Mouse (Mus musculus): Measurements from ENCODE around the gene Zfp652. TPM values are rescaled to one million over a fixed set of nuclear protein-coding genes. Genes with fewer than 3 reads are reported as not detected.
"Not testable (repeated sequence)": the region's sequence is repeated elsewhere in the genome, so short reads cannot be mapped to it uniquely, and the experiment has no call there.

The Zfp652 gene
- polyA plus RNA-seq, 1 experiment from 2014 or later: 24.9 TPM

DNA sequence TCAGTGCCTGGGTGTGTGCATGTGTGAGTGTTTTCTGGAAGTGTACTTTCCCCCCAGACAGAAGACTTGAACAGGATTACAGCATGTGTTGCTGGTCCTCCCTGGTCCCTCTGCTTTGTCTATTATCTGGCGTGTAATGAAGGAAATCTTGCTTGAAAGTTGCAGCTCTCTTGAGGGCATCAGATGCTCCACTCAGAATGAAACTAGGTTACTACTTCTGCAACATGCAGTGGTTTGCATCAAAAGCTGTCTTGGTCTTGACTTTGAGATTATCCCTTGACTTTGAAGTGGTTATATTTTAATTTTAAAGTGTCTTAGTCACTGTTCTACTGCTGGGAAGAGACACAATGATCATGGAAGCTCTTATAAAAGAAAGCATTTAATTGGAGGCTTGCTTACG lies 22.0 kb downstream of the Zfp652 start:
- peaks cover 7% of the 10 kb centered on the region; the same call in 1 of the 2 replicates for H3K9me3 ChIP-seq
- H3K36me3 ChIP-seq: no peaks in the 10 kb centered on the region
- H3K4me3 ChIP-seq (replicated peaks): no peak overlapping the region
- no peak overlapping the region for H3K9ac ChIP-seq (replicated peaks)
- no peak for ATAC-seq (ENCODE audit: insufficient number of reproducible peaks, insufficient read depth, low FRiP score, low TSS enrichment, low read depth)
- 88% methylated on average over 2 of the region's 2 CpGs for WGBS
- no peak overlapping the region for H3K4me2 ChIP-seq
- H3K27me3 ChIP-seq: no peaks in the 10 kb centered on the region
- no peaks in the 10 kb centered on the region for H3K4me1 ChIP-seq (replicated peaks)
- no peak overlapping the region for H3K27ac ChIP-seq

DNA sequence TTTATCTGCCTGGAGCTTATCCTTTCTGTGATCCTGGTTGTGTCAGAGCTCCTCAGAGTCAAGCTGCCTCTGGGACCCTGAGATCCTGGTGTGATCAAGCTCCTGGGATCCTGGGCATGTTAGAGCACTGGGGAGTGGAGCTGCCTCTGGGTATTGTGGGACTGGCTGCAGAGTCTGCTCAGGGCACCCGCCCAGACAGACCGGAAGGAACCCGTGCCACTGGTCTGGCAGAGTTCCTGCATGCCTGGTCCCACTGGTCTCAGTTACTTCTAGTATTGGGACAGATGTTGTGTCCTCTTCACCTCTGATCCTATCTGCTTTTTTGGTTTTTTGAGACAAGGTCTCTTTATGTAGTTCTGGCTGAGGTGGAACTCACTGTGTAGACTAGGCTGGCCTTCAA lies 25.3 kb downstream of the Zfp652 start:
- Histone ChIP-seq H3K27ac (no peak overlapping the region), H3K4me3 (replicated peaks) (no peak overlapping the region), H3K36me3 (0 out of 2 replicates have a peak, but pooled peaks cover 4% of the 10 kb centered on the region), H3K9me3 (peaks cover 7% of the 10 kb centered on the region; the same call in 1 of the 2 replicates), H3K9ac (replicated peaks) (no peak overlapping the region), H3K4me2 (no peak overlapping the region), H3K4me1 (replicated peaks) (no peaks in the 10 kb centered on the region), H3K27me3 (no peaks in the 10 kb centered on the region)
- ATAC-seq (ENCODE audit: insufficient number of reproducible peaks, insufficient read depth, low FRiP score, low TSS enrichment, low read depth): no peak
- WGBS: 94% methylated on average over 3 of the region's 3 CpGs

DNA sequence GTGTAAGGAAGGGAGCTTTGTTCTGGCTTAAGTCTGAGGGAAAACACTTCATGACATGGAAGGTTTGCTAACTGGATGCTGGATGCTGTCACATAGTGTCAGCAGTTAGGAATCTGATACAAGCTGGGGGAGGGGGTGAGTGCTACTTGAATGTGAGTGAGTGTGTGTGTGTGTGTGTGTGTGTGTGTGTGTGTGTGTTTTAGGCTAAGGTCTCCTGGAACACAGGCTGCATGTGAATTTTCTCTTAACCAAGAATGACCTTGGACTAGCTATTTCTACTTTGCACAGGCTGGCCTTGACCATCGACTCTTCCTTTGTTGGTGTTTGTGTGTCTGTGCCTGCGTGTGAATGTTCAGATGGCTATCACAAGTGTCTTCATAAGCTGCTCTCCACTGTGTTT lies 32.0 kb downstream of the Zfp652 start:
- Histone ChIP-seq H3K27me3 (no peaks in the 10 kb centered on the region), H3K4me3 (replicated peaks) (no peak overlapping the region), H3K36me3 (peaks cover 19% of the 10 kb centered on the region), H3K4me2 (no peak overlapping the region), H3K9me3 (0 out of 2 replicates have a peak, but pooled peaks cover 6% of the 10 kb centered on the region), H3K9ac (replicated peaks) (no peak overlapping the region), H3K4me1 (replicated peaks) (peaks cover 11% of the 10 kb centered on the region; the same call in 1 of the 2 replicates), H3K27ac (no peak overlapping the region)
- WGBS: 100% methylated on average over 2 of the region's 2 CpGs
- ATAC-seq (ENCODE audit: insufficient number of reproducible peaks, insufficient read depth, low FRiP score, low TSS enrichment, low read depth): no peak

DNA sequence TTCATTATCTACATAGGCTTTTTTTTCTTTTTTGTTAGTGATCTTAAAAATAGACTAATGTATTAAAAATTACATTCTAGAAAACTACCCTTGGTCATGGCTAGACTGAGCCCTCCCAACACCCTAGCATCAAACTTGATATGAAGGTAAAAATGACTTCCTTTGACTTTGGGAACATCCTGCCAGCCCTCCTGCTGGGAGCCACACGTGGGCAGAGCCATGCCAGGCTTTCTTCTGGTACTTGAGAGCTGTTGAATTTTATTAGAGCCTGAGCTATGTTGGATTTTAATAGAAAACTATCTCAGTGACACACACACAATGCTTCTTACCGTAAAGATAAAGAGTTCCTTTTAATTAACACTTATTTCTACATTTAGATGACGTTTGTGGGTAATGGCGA lies 34.3 kb downstream of the Zfp652 start:
- 77% methylated on average over 4 of the region's 4 CpGs for WGBS
- H3K4me3 ChIP-seq (replicated peaks): no peak overlapping the region
- H3K9me3 ChIP-seq: 0 out of 2 replicates have a peak, but pooled peaks cover 6% of the 10 kb centered on the region
- H3K27me3 ChIP-seq: no peaks in the 10 kb centered on the region
- no peak for ATAC-seq (ENCODE audit: insufficient number of reproducible peaks, insufficient read depth, low FRiP score, low TSS enrichment, low read depth)
- H3K4me2 ChIP-seq: no peak overlapping the region
- no peak overlapping the region for H3K9ac ChIP-seq (replicated peaks)
- peaks cover 11% of the 10 kb centered on the region; the same call in 1 of the 2 replicates for H3K4me1 ChIP-seq (replicated peaks)
- no peak overlapping the region for H3K27ac ChIP-seq
- peaks cover 34% of the 10 kb centered on the region for H3K36me3 ChIP-seq

DNA sequence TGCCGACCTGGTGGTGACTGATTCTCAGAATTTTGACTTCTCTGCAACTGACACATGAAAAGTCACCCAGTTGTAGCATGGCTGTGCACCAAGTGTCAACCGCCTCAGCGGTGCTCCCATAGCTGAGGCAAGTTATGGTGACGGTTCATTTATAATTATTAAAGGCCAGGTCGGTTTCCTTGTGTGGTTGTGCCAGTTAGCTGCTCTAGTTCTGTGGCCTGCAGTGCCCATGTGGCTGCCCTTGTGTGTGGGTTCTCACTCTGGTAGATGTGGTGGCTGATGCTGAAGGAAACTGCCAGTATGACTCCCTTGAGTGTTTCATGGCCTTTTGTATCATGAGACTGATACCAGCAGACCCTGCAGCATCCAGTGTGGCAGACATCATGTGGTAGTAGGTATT lies 35.9 kb downstream of the Zfp652 start:
- H3K27ac ChIP-seq: no peak overlapping the region
- no peaks in the 10 kb centered on the region for H3K27me3 ChIP-seq
- H3K9me3 ChIP-seq: 0 out of 2 replicates have a peak, but pooled peaks cover 6% of the 10 kb centered on the region
- 97% methylated on average over 5 of the region's 5 CpGs for WGBS
- H3K4me1 ChIP-seq (replicated peaks): peaks cover 11% of the 10 kb centered on the region; the same call in 1 of the 2 replicates
- no peak overlapping the region for H3K9ac ChIP-seq (replicated peaks)
- no peak for ATAC-seq (ENCODE audit: insufficient number of reproducible peaks, insufficient read depth, low FRiP score, low TSS enrichment, low read depth)
- peaks cover 39% of the 10 kb centered on the region for H3K36me3 ChIP-seq
- H3K4me3 ChIP-seq (replicated peaks): no peak overlapping the region
- no peak overlapping the region for H3K4me2 ChIP-seq

DNA sequence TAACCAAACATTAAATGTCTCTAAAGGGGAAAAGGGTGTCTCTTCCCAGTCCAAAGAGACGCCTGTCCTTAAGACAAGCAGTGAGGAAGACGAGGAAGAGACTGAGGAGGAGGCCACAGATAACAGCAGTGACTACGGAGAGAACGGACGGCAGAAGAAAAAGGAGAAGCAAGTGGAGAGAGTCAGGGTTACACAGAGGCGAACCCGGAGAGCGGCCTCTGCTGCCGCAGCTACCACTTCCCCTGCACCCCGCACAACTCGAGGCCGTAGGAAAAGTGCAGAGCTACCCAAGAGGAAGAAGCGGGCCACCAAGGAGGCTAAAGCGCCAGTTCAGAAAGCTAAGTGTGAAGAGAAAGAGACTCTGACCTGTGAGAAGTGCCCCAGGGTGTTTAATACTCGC lies 37.1 kb downstream of the Zfp652 start:
- H3K9me3 ChIP-seq: 0 out of 2 replicates have a peak, but pooled peaks cover 6% of the 10 kb centered on the region
- peaks cover 11% of the 10 kb centered on the region; the same call in 1 of the 2 replicates for H3K4me1 ChIP-seq (replicated peaks)
- no peak overlapping the region for H3K4me2 ChIP-seq
- 86% methylated on average over 15 of the region's 15 CpGs for WGBS
- no peak for ATAC-seq (ENCODE audit: insufficient number of reproducible peaks, insufficient read depth, low FRiP score, low TSS enrichment, low read depth)
- peaks cover 47% of the 10 kb centered on the region for H3K36me3 ChIP-seq
- no peaks in the 10 kb centered on the region for H3K27me3 ChIP-seq
- H3K4me3 ChIP-seq (replicated peaks): no peak overlapping the region
- H3K27ac ChIP-seq: no peak overlapping the region
- no peak overlapping the region for H3K9ac ChIP-seq (replicated peaks)

DNA sequence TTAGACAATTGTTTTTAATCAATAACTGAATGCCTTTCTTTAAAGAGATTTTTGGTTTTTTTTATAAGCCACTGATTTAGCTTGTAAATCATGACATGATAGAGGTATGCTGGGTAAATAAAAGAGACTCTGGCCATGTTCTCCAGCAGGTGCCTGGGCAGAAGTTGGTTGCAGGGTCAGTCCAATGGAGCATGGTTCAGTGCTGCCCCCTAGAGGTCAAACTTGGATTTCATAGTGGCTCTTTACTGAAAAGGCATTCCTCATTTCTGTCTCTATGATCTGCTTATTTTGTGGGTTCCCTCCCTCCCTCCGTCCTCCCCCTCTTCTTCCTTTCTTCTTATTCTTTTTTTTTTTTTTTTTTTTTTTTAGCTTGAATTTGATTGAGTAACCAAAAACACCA lies 38.5 kb downstream of the Zfp652 start:
- Histone ChIP-seq H3K27me3 (no peaks in the 10 kb centered on the region), H3K9ac (replicated peaks) (no peak overlapping the region), H3K27ac (no peak overlapping the region), H3K9me3 (0 out of 2 replicates have a peak, but pooled peaks cover 3% of the 10 kb centered on the region), H3K4me1 (replicated peaks) (peaks cover 11% of the 10 kb centered on the region; the same call in 1 of the 2 replicates), H3K36me3 (peaks cover 61% of the 10 kb centered on the region), H3K4me3 (replicated peaks) (no peak overlapping the region), H3K4me2 (no peak overlapping the region)
- WGBS: 7% methylated on average over 1 of the region's 1 CpGs
- ATAC-seq (ENCODE audit: insufficient number of reproducible peaks, insufficient read depth, low FRiP score, low TSS enrichment, low read depth): no peak

DNA sequence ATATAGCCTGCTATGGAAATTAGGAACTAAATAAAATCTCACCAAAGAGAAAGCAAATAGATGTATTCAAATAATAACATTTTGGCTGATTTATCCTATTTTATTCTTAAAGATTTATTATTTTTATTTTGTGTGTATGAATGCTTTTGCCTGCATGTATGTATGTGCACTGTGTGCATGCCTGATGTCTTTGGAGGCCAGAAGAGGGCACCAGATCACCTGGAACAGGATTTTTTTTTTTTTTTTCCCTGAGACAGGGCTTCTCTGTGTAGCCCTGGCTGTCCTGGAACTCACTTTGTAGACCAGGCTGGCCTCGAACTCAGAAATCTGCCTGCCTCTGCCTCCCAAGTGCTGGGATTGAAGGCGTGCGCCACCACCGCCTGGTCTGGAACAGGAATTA lies 42.7 kb downstream of the Zfp652 start:
- H3K9me3 ChIP-seq; H3K4me1 ChIP-seq (replicated peaks): not testable (repeated sequence)

DNA sequence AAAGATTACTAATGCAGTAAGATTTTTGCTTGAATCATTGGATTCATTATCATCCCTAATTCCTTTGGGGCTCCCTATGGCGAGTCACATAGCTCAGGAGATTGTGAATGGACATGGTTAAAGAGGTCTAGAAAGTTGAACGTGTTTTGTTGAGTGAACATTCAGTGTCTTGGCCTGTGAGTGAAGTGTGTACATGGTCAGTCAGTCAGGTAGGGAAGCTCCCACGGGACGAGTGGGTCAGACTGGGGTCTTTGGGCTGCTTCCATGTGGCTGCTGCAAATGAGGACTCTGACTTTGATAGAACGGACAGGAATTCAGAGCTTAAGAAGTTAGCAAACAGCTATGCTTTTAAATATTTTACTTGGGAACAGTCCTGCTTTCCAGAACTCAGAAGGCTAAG lies 48.0 kb downstream of the Zfp652 start:
- H3K4me3 ChIP-seq (replicated peaks): no peak overlapping the region
- no peaks in the 10 kb centered on the region for H3K27me3 ChIP-seq
- no peak overlapping the region for H3K9ac ChIP-seq (replicated peaks)
- no peak for ATAC-seq (ENCODE audit: insufficient number of reproducible peaks, insufficient read depth, low FRiP score, low TSS enrichment, low read depth)
- peaks cover 75% of the 10 kb centered on the region for H3K36me3 ChIP-seq
- WGBS: 94% methylated on average over 5 of the region's 5 CpGs
- H3K4me2 ChIP-seq: no peak overlapping the region
- H3K27ac ChIP-seq: no peak overlapping the region
- no peaks in the 10 kb centered on the region for H3K9me3 ChIP-seq
- H3K4me1 ChIP-seq (replicated peaks): 0 out of 2 replicates have a peak, but pooled peaks cover 3% of the 10 kb centered on the region

More for the DNA sequence above, 42.7 kb downstream of the Zfp652 start:
- WGBS: over 99% methylated on average over 4 of the region's 4 CpGs
- not testable (repeated sequence) for H3K27me3 ChIP-seq; H3K4me3 ChIP-seq (replicated peaks); H3K4me2 ChIP-seq; H3K9ac ChIP-seq (replicated peaks); H3K27ac ChIP-seq; ATAC-seq (ENCODE audit: insufficient number of reproducible peaks, insufficient read depth, low FRiP score, low TSS enrichment, low read depth)
- peaks cover 83% of the 10 kb centered on the region for H3K36me3 ChIP-seq

DNA sequence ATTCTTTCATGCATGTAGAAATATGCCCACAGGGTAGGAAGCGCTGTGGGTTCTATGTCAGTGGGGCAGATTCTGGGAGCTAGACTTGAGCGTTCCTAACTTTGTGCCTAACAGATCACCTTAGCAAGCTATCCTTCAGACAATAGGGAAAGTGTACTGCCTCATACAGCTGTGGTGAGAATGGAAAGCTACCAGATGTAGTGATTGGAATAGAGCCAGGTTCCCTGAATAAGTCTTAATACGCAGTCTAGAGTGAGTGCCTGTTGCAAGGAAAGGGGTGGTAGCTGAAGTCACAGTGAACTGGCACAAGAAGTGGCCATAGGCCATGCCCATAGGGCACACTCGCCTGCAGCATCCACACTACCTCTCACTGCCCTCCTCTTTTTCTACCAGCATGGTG lies 50.5 kb downstream of the Zfp652 start:
- H3K27me3 ChIP-seq: no peaks in the 10 kb centered on the region
- H3K27ac ChIP-seq: no peak overlapping the region
- 90% methylated on average over 4 of the region's 4 CpGs for WGBS
- no peak for ATAC-seq (ENCODE audit: insufficient number of reproducible peaks, insufficient read depth, low FRiP score, low TSS enrichment, low read depth)
- no peak overlapping the region for H3K4me2 ChIP-seq
- no peak overlapping the region for H3K4me3 ChIP-seq (replicated peaks)
- H3K36me3 ChIP-seq: peaks cover 63% of the 10 kb centered on the region
- no peaks in the 10 kb centered on the region for H3K9me3 ChIP-seq
- peak overlapping the region; percentile 27; the same call in 1 of the 2 replicates for H3K9ac ChIP-seq (replicated peaks)
- 0 out of 2 replicates have a peak, but pooled peaks cover 3% of the 10 kb centered on the region for H3K4me1 ChIP-seq (replicated peaks)

DNA sequence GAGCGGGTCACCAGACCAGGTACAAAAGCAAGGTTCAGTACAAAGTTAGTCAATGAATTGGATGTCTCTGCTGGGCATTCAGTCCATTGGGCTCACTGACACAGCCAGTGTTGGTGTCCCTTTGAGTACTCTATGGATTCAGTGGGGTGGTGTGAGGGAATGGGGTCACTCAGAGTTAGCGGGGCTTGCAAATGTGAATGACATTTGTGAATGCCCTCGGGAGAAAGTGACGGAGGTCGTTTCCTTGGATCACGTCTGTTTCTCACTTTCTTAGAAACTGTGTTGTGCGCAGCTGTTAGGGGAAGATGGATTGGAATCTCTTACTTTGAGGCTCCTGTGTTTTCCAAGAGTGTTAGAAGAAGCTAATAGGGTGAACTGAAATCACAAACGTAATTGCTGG lies 52.3 kb downstream of the Zfp652 start:
- Histone ChIP-seq H3K9ac (replicated peaks) (no peak overlapping the region), H3K36me3 (peaks cover 63% of the 10 kb centered on the region)

DNA sequence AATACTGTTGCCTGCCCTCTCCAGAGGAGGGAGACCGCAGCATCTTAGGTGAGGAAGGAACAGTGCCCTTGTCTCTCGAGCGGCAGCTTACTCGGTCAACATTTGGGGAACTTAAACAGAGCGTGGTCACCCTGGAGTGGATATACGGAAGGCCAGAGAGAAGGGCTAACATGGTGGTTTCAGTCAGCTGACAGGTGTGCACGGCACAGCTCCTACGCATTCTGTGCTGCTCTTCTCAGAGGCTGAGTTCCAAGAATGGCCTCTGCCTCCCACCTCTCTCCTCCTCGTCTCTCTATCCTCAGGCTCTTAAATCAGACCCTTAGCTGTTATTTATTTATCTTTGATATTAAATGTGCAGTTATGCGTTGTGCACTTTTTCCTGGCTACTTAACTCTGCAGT lies 52.9 kb downstream of the Zfp652 start:
- H3K27ac ChIP-seq: no peak overlapping the region
- H3K9ac ChIP-seq (replicated peaks): no peak overlapping the region
- 0 out of 2 replicates have a peak, but pooled peaks cover 3% of the 10 kb centered on the region for H3K4me1 ChIP-seq (replicated peaks)
- no peak overlapping the region for H3K4me3 ChIP-seq (replicated peaks)
- H3K4me2 ChIP-seq: no peak overlapping the region
- 89% methylated on average over 10 of the region's 10 CpGs for WGBS
- H3K27me3 ChIP-seq: no peaks in the 10 kb centered on the region
- no peaks in the 10 kb centered on the region for H3K9me3 ChIP-seq
- no peak for ATAC-seq (ENCODE audit: insufficient number of reproducible peaks, insufficient read depth, low FRiP score, low TSS enrichment, low read depth)
- peaks cover 62% of the 10 kb centered on the region for H3K36me3 ChIP-seq

More for the DNA sequence above, 52.3 kb downstream of the Zfp652 start:
- Histone ChIP-seq H3K4me3 (replicated peaks) (no peak overlapping the region), H3K27me3 (no peaks in the 10 kb centered on the region), H3K4me2 (no peak overlapping the region), H3K4me1 (replicated peaks) (0 out of 2 replicates have a peak, but pooled peaks cover 3% of the 10 kb centered on the region), H3K27ac (no peak overlapping the region), H3K9me3 (no peaks in the 10 kb centered on the region)
- WGBS: 73% methylated on average over 8 of the region's 8 CpGs
- ATAC-seq (ENCODE audit: insufficient number of reproducible peaks, insufficient read depth, low FRiP score, low TSS enrichment, low read depth): no peak

All from limb, embryonic 12.5 days (tissue).